Mouse (Mus musculus) ES-CJ7 (cell line): ENCODE measurements around the gene Pdf.

Source experiments
- DNase-seq: peaks from one replicate; pipeline ENCODE4 v3.0.0; 2011; ENCODE audit warnings: low read depth, low spot score

Pdf gene

DNA sequence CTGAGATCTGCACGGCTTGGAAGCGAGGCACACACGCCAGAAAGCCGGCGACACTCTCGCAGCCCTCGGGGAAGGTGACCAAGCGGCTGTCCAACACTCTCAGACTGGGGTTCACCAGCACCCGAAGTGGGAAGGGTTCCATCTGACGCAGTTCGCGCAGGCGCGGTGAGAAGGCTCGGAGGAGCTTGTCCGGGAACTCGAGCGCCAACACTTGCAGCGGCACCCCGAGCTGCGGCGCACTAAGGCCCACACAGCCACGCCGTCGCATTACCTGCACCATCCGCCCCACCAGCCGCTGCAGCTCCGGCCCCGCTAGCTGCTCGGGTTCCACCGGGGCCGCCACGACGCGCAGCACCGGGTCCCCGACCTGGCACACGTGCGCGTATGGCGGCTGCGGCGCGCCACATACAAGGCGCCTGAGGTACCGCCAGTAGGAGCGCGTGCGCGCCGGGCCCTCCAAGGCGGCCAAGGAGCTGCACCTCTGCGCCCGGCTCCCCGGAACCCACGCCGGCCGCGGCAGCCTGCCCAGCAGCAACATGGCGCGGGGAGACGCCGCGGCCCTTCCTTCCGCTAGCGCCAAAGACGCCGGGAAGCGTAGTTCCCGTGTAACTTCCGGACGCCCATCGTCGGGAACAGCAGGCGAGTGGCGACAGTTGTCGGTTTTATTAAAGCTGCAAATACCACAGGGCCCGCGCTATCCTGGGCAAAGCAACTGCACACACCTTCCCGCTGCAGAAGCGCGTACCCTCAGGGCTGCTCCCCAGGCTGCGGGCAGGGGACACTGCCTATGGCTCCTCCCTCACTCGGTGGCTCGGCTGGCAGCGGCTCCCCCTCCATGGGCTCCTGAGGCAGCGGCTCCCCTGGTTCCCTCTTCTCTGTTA, at the start of gene Pdf:
Gene Pdf (minus strand): TSS at position 554 of the 881 bp plus-strand sequence.
- DNase-seq = peak; percentile 87

DNA sequence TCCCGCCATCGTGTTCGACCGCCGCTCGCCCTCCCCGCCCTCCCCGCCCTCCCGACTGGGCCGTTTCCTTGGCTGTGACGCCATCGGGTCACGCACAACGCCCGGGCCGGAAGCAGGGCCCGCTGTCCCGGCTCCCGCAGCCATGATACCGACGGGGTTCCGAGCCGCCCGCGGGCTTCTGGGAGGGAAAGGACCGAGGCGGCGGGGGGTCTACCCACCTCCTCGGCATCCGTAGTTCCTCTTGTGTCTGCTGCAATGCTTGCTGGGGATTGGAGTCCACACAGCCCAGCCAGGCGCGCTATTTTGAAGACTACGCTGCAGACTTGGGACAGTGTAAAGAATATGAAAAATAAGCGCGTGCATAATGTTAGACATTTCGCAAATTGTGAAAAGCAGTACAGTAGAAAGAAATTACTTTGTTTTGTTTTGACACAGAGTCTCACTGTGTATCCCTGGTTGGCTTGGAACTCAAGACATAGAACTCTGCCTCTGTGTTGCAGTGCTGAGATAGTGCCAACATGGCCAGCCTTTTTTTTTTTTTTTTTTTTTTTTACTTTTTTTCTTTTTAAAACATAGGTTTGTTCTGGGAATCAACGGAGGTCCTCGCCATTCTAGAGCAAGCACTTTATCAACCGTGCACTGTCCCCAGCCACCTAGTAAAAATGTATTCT, 48.1 kb upstream of the Pdf start, which contains the start of gene Terf2:
Gene Terf2 (minus strand): TSS at position 182 of the 671 bp plus-strand sequence.
- peak; percentile 97 for DNase-seq

DNA sequence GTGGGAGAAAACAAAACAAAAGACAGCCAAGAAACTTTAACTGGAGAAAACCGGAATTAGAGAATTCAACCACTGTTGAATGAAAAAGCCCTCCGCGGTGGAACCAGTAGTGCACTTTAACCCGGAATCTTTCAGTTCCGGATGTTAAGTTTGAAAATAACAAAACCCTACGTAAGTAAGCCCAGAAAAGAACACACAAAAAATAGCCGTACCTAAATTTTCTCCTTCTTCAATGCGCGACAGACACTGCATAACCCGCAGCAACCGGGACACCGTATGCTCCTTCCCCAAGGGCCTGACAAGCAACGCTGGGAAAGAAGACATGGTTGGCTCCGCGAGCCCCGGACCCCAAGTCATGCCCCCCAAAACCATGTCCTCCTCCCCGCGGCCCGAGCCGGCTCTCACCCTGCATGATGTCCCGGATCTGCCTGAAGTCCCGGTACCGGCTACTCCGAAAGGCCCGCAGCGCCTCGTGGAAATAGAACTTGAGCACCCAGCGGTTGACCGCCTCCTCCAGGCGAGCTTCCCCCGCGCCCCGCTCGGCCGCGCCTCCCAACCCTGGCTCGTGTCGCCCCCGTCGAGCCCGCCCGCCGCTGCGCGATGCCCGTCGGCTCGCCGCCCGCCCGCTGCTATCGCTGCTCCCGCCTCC, 47.4 kb upstream of the Pdf start:
- DNase-seq = peak; percentile 52

DNA sequence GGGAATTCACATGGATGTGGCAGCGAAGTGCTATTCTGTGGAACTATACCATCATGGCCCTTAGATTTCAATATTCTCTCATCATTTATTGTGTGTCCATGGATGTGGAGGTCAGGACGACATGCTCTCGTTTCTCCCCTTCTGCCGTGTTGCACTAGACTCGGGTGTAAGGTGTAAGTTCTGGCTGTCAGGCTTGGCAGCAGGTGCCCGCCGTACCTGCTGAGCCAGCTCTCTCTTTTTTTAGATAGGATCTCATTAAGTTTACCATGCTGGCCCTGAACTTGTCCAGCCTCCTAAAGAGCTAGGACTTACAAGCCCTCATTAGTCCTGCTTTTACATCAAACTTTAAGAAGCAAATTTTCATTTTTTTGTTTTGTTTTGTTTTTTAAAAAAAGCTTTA, 42.1 kb upstream of the Pdf start:
- DNase-seq = no peak

DNA sequence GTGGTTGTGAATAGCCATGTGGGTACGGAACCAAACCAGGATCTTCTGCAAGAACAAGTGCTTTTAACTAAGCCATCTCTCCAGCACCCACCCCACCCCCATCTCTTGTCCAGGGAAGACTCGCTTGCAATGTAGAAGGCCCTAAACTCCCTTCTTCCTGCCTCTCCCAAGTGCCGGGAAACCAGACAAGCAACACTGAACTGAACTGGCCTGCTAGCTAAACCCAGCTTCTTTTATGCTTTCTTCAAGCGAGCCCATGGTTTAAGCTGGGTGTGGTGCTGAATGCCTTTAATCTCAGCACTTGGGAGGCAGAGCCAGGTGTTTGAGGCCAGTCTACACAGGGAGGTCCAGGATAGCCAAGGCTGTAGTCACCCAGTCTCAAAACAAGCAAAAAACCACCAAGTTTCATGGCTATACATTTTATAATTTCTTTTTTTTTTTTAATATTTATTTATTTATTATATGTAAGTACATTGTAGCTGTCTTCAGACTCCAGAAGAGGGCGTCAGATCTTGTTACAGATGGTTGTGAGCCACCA, 40.2 kb upstream of the Pdf start:
- peak; percentile 78 for DNase-seq

DNA sequence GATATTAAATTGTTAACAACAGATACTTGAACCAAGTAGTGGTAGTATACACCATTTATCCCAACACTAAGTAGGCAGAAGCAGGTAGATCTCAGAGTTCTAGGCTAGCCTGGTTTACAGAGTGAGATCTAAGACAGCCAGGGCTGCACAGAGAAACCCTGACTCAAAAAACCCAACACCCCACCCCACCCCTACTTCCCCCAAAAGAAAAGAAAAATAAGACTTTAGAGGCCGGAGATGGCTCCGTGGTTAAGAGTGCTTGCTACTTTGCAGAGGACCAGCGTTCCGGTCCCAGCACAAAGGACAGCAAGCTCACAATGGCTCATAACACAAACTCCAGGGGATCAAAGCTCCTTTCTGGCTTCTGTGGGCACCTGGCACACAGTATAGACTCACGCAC, 37.6 kb upstream of the Pdf start:
- no peak for DNase-seq

DNA sequence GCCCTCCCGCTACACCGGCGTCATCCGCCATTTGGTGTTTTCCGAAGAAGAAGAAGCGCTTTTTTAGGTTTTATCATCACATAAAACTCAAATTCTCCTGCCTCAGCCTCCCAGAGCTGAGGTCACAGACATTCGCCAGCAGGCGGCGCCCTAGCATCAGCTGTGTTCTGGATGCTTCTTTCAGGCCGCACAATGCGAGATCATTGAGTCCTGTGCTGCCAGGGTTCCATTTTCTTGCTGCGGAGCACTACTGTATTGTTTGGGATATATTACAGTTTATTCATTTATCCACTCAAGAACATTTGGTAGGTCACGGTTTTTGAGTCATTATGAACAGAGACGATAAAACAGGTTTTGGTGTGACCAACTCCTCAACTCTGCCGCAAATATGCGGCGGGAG, 36.9 kb upstream of the Pdf start:
- DNase-seq = peak; percentile 83

DNA sequence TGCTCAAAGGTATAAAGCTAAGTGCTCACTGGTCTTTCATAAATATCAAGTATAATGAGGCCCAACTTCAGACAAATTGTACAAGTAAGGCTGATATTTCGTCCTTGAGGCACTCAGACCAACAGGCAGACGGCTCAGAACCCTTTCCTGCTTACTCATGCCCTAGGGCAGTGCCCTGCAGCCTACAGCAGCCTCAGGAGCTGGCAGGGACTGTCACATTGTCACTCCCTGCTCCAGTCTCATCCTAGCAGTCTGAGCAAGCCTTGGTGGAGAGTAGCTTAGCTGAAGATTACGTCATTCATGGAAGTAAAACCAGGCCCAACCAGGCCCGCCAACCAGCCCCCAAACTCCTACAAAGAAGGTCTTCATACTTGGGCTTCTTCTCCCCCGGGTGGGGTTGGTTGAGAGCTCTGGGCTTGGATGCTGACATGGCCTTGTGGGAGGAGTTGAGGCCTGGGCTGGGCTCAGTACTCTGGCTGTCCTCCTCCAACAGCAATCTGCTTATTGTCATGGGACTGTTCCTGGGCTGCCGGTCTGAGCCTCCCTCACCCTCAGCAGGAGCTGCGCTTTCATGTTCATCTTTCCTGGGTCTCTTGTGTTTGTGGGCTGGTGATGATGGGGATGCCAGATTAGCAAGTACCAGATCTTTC, 27.9 kb upstream of the Pdf start:
- no peak for DNase-seq

DNA sequence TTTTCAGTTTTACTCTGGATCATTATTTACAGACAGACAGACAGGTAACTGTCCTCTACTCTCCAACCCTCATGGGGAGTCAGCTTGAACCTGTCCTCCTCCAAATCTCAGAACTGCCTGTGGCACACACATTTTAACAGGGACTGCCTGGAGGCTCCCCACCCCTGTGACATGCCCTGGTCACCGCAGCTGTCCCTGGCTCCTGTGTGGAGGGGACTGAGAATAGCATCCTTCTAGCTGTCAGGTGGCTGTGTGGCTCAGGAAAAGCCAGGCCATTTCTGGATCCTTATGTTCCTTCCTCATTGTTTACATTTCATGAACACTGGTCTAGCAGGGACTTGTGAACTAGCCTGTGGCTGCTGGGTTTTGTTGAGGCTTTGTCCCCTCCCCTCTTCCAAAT, 25.7 kb upstream of the Pdf start:
- no peak for DNase-seq

DNA sequence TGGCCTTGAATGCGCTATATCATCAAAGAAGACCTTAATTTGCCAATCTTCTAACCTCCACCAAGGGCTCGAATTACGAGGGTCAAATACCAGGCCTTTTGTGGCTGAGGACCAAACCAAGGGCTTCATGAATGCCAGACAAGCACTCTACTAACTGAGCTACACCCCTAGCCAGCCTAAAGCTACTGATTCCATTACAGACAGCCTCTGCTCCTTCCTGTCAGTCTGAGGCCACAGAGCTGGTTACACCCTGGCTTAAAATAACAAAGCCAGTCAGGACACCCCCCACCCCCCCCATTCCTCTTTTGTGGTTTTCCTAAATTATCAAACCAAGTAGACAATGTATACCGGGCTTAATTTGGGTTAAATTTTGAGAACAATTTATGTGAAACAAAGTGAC, 25.3 kb upstream of the Pdf start:
- DNase-seq = peak; percentile 41

DNA sequence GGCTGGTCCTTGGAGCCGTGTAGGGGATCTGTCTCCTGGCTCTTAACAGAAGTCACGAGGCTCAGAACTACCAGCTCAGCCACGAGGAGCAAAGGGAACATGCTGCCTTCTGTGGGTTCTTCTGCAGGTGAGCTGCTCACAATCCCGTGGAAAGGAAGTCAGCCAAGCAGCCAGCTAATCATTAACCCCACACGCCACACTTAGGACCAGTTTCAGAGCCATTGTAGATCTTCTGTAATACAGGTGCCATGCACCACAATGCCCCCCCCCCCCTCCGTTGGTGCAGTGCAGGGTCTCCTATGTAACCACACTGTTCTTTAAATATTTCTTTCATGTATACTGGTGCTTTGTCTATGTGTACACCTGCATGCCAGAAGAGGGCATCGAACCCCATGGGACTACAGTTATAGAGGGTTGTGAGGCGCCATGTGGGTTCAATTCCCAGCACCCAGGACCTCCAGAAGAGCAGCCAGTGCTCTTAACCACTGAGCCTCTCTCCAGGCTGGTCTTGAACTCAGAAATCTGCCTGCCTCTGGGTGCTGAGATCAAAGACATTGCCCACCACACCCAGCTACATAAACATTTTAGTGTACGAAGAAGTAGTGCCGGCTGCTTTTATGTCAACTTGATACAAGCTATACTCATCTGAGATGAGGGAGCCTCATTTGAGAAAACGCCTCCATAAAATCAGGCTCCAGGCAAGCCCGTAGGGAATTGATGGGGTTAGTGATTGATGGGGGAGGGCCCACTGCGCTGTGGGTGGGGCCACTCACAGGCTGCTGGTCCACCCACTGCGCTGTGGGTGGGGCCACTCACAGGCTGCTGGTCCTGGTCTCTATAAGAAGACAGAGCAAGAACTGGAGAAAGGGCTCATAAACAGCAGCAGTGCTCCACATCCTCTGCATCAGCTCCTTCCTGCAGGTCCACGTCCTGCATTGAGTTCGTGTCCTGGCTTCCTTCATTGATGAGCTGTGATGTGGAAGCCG, 17.4 kb upstream of the Pdf start, which contains the start of gene Tmed6:
Gene Tmed6 (minus strand): TSS at position 134 of the 986 bp plus-strand sequence.
- DNase-seq = peak; percentile 92

DNA sequence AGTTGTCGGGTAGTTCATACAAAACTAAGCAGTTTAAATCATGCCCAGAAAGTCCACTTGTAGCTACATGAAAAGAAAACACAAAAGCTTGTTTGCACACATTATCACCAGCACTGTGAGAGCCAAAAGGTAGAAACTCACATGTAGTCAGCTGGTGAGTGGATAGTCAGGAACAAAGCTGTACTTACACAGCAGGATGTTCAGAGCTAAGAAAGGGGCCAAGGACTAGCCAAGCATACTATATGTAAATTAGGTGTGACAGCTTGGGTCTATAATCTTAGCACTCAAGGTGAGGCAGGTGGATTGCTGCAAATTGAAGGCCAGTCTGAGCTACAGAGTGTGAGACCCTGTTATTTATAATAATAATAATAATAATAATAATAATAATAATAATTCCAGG, 14.2 kb upstream of the Pdf start:
- no peak for DNase-seq

DNA sequence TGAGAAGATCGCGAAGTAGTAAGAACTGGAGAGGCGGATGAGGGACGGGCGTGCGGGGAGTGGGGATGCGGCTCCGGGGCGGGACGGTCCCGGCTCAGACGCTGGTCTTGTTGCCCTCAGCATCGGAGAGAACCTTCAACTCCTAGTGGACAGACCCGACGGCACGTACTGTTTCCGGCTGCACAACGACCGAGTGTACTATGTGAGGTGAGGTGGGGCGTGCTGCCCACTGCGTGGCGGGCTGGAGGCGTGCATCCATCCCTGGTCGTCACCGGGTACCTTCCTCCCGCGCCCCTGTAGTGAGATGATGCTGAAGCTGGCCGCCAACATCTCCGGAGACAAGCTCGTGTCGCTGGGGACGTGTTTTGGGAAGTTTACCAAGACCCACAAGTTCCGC, 8.6 kb upstream of the Pdf start:
- peak; percentile 70 for DNase-seq

DNA sequence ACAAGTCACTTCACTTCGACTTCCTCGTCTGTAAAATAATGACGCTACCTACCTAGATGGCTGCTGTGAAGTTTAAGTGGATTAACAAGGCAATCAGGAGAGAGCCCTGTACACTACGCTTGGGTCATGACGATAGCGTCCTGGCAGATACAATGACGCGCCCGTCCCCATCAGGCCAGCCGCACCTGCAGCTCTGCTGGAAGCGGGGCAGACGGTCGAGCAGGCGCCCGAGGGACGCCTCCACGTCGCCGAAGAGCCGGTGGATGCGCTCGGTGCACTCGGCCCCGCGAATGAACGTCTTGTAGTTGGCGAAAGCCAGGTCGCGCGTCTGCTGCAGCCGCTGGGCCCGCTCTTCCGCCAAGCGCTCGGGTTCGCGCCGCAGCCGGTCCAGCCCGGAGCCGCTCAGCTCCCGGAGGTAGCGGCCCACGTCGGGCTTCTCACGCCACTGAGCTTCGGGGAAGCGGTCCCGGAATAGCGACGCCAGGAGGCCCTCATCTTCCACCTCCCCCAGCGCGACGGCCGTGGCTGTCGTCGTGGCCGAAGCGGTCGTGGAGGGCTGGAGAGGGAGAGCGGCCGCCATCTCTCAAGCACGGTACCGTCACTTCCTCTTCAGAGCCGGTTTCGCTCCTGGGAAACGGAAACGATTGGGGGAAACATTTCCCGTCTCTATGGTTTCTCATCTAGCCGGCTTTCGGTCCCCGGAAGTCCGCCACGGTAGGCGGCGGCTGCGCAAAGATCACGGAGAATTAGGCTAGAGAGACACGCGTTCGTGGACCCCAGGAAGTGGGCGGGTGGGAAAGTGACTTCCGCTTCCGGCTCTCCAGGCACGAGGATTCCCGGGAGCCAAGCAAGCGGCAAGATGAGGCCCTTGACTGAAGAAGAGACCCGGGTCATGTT, 7.9 kb upstream of the Pdf start, which contains the start of the genes Cog8 and Nip7:
Gene Cog8 (minus strand): TSS at position 614 of the 897 bp plus-strand sequence.
Gene Nip7 (plus strand): TSS at position 802 of the 897 bp plus-strand sequence.
- DNase-seq = peak; percentile 100

DNA sequence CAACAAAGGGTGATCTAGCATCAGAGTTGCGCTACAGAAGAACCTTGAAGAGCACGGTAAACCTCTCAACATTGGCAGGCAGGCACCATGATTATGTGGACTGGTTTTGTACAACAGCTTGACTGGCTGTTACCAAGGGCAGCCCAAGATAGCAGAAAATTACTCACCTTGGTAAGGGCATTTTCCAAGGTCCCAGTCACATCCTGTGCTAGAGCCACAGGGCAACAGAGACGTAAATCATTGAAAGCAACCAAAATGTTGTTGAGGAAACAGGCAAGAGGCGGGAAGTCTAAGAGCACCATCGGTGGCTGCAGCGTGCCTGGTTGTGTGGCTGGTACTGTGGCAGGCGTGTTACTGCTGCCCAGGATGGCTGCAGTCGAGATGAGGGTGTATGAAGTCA, 3.6 kb upstream of the Pdf start:
- no peak for DNase-seq

DNA sequence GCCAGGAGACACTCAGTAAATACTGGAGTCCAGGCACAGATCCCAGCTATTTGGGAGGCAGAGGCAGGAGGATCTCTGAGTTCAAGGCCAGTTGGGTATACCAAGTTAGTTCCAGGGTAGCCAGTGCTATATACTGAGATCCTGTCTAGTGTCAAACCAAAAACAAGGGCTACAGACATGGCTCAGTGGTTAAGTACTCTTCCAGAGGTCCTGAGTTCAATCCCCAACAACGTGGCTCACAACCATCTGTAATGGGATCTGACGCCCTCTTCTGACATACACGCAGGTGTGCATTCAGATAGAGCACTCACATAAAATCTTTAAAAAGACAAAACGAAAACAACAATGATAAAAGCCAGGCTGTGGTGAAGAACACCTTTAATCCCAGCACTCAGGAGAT, 1.1 kb upstream of the Pdf start:
- peak; percentile 71 for DNase-seq

DNA sequence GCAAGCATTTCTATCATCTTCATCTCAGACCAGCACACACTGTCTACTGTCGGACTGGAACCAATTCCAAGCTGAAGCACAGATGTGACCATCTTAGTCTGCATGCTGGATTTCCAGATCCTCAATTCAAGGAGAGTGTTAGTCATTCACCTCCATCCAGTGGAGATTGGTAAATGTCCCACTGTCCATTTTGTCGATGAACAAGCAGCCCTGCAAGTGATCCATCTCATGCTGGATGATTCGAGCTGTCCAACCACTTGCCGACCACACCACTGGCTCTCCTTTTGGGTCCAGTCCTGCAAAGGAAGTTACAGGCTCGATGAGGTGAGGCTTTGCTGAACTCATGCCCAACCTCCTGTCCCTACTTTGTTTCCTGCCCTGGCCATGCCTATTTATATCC, 1.4 kb downstream of the Pdf start:
- no peak for DNase-seq

DNA sequence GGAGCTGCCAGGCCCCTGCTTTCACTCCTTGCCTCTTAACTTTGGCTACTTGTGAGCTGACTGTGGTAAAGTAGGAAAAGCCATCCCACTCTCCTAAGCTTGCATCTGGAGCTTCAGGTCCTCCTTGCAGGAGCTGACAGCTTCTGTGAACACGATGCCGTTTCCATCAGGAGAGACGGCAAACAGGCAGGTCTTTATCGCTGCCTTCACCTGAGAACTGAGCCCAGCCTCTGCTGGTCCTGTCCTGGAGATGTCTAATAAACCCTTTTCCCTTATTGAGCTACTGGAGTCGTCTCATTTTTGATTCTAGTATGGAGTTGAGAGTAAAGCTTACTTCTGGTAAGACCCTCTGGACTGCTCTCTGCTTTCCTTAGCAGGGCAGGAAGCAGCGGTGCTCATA, 2.9 kb downstream of the Pdf start:
- no peak for DNase-seq

DNA sequence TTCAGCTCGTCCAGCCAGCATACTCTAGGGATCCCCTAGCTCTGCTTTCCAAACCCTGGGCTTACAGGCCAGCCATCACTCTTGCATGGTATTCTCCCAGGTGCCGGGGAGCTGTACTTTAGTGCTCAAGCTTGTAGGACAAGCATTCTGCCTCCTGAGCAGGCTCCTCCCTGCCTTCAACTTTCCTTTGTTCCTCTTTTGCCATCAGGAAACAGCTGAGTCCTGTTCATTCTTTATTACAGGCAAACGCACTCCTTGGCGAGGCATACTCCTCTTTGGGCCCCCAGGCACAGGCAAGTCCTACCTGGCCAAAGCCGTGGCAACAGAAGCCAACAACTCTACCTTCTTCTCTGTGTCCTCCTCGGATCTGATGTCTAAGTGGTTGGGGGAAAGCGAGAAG, 7.8 kb downstream of the Pdf start:
- no peak for DNase-seq
